Mouse (Mus musculus): ENCODE measurements around the gene 1700074P13Rik.
"Not testable (repeated sequence)": the region's sequence is repeated elsewhere in the genome, so short reads cannot be mapped to it uniquely, and the experiment has no call there.

The 1700074P13Rik gene

DNA sequence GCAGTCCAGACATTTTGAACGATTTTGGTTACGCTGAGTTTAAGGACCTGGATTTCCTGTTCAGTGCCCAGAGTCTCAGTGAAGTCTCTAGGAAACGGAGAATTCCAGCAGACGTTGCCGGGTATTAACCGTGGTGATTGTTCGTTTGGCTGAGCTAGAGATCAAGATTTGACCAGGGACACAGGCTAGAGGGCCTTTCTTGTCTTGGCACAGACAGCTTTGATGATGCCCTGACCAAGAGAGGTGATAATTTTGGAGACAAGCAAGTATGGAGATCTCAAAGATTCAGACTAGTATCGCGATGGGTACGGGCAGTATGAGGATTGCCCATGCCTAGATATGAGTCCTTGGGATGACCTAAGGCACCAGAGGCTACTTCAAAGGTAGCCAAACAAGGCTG lies at the start of gene 1700074P13Rik:
TSS of gene 1700074P13Rik (minus strand) at position 101 of the 400 bp plus-strand sequence.
- DNase-seq, result no peak

GRCm38 (mm10) chr6:40964454-40964853 lies 24.1 kb upstream of the 1700074P13Rik start, which contains the start of gene 1810009J06Rik:
Gene 1810009J06Rik, plus strand, starts transcription at chr6:40964754.
- not testable (repeated sequence) for DNase-seq

DNA sequence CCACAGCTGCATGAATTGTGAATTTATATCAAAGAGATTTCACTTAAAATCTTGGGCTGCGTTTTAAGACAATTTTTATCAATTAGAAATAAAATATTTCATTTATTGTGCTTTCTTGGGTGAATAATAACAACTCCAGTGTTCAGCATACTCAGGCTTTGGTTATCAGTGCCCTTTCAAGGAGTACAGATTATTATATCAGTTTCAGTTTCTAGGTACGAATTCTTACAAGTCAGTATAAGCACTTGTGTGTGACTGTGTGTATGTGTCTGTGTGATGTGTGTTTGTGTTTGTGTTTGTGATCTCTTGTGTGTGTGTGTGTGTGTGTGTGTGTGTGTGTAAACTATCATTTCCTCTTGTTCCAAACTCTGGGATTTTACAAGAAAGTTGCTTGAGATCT lies 13.4 kb upstream of the 1700074P13Rik start:
- no peak for DNase-seq

DNA sequence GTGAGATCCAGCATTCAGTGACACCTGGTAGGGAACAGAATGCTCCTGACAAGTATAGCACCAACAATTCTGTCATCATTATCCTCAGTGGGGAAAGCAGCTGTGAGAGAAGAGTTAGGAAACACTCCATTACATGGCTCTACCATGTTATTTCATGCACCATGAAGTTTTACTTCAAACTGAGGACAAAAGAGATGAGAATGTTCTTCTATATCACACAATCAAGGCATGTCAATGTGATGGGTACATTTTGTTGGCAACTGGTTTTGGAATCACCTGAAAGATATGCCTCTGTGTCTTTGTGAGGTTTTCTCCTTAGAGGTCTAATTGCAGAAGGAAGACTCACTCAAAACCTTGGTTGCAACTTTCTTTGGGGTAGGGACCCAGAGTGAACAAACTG lies 11.4 kb upstream of the 1700074P13Rik start, which contains the start of gene Gm4744:
TSS of gene Gm4744 (minus strand) at position 101 of the 400 bp plus-strand sequence.
- DNase-seq, result no peak

DNA sequence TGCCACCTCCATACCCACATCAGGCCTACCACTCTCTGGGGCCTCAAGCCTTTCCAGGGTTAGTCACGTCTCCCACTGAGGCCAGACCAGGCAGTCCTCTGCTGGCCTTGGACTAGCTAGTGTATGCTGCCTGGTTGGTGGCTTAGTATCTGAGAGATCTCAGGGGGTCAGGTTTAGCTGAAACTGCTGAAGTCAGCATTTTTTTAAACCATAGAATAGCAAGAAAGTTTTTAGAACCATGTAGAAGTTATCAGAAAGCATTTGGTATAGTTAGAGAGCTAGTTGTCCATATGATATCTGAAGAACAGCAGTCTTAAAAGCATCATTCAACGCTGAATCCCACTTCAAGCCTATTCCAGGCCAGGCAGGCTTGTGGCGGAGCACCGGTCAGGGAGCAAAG lies 20.4 kb downstream of the 1700074P13Rik start:
- no peak for DNase-seq

- DNase-seq, result no peak
These were observed 40.1 kb downstream of the 1700074P13Rik start, which contains the start of gene Prss58 for GRCm38 (mm10) chr6:40900287-40900686. Gene Prss58, minus strand, starts transcription at chr6:40900387.

DNA sequence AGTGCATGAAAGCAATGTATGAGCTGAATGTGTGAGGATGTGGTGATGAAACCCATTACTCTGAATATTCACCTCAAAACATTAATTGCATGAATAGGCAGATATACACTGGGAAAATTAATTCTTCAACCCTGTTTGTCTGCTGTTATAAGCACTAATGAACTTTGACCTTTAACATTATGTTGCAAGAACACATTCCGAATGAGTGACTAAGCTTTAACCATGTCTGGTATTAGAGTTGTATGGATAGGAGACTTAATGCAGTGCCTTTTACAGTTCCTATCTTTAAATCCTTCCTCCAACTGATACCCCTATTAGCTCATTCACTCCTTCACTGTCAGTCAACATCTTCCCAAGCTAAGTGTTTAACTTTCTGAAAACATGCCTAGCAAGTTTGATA lies 45.6 kb downstream of the 1700074P13Rik start:
- DNase-seq, result no peak

DNA sequence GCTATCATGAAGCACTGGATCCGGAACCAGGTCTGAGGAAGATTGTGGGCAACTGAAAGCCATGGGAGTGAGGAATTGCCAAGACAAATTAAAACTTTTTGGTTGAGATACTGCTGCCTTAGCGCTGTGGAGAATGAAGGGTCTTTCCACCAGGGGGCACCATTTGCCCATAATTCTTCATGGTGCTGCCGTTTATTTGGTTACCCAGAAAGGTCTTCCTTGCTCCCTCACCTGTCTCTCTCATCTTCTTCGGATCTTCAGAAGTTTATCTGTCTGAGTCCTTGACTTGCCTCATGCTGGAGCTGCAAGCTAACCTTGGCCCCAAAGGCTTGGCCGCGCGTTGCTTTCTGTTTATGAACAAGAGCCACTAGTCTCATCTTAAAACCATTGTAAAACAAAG lies 46.8 kb downstream of the 1700074P13Rik start:
- DNase-seq, result peak; percentile 24 to 26

DNA sequence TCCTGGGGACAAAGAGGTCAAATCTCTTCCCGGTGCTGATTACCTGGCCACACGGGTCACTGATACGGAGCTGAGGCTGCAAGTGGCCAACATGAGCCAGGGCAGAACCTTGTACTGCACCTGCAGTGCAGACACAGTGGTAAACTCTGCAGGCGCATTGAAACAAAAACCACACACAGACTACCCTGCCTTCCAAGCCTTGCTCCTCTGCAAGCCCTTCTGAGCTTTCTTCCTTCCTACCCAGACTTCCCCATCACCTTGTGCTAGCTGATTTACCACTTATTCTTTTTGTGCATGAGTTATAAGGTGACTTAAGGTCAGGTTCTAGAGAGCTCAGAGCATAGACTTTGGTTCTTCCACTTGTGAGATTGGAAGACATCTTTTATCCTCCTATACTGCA lies 48.6 kb downstream of the 1700074P13Rik start:
- no peak for DNase-seq

DNA sequence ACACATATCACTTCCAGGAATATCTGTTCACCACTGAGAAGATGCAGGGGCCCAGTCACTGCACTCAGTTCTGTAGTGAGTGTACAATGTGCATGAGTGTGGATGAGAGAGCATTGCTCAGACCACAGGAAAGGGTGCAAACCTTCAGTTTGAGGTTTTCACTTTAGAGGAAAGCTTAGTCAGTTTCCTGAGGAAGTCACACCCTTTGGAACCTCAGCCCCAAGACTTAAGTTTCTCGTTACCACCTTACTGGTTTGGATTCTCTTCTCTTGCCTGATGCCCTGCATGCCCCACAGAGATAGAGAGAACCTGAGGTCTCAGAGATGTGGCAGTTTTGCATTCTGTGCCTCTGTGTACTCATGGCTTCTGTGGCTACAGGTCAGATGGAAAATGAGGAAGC lies 49.4 kb downstream of the 1700074P13Rik start:
- DNase-seq, result no peak

DNA sequence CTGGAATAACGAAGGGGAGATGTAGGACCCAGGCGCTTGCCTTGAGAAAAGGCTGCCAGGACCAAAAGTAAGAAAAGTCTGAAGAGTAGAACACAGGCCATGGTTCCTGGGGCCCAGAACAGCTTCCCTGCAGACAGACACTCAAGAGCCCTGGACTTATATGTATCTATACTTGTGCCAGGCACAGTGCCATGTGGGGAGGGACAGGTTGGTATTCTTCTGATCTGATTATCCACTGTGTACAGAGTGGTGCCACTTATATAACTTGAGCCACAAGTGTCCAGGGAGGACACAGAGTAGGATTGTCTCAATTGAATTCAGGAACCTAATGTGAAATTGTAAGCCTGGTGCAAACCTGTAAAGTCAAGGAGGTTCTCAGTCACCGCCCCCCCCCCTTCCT lies 53.0 kb downstream of the 1700074P13Rik start, which contains the start of gene Moxd2:
TSS of gene Moxd2 (minus strand) at position 101 of the 400 bp plus-strand sequence.
- DNase-seq, result no peak
